Mouse (Mus musculus): ENCODE measurements around the gene Plekha1.

Plekha1 gene

GRCm38 (mm10) chr7:130865613-130866591 lies at the start of gene Plekha1:
Plekha1 (plus strand) TSS chr7:130865756.
- DNase-seq (ENCODE audit: low spot score) = peak; percentile 42

GRCm38 (mm10) chr7:130816243-130816642 lies 49.3 kb upstream of the Plekha1 start:
- DNase-seq (ENCODE audit: low spot score) = no peak

- no peak for DNase-seq (ENCODE audit: low spot score)
Observed at GRCm38 (mm10) chr7:130818813-130819212, 46.7 kb upstream of the Plekha1 start.

- DNase-seq (ENCODE audit: low spot score) = no peak
Observed at GRCm38 (mm10) chr7:130819624-130820023, 45.9 kb upstream of the Plekha1 start.

GRCm38 (mm10) chr7:130823992-130824391 lies 41.6 kb upstream of the Plekha1 start:
- DNase-seq (ENCODE audit: low spot score) = no peak

- no peak for DNase-seq (ENCODE audit: low spot score)
Observed at GRCm38 (mm10) chr7:130826343-130826742, 39.2 kb upstream of the Plekha1 start.

GRCm38 (mm10) chr7:130827431-130827830 lies 38.1 kb upstream of the Plekha1 start:
- DNase-seq (ENCODE audit: low spot score) = no peak

GRCm38 (mm10) chr7:130827844-130828403 lies 37.6 kb upstream of the Plekha1 start:
- no peak for DNase-seq (ENCODE audit: low spot score)

GRCm38 (mm10) chr7:130828475-130828874 lies 37.1 kb upstream of the Plekha1 start:
- no peak for DNase-seq (ENCODE audit: low spot score)

GRCm38 (mm10) chr7:130831586-130831985 lies 34.0 kb upstream of the Plekha1 start:
- DNase-seq (ENCODE audit: low spot score) = no peak

- peak; percentile 90 for DNase-seq (ENCODE audit: low spot score)
Observed at GRCm38 (mm10) chr7:130834299-130834698, 31.3 kb upstream of the Plekha1 start.

GRCm38 (mm10) chr7:130834958-130835861 lies 30.3 kb upstream of the Plekha1 start:
- DNase-seq (ENCODE audit: low spot score) = no peak

- DNase-seq (ENCODE audit: low spot score) = no peak
Observed at GRCm38 (mm10) chr7:130836066-130836465, 29.5 kb upstream of the Plekha1 start.

GRCm38 (mm10) chr7:130837941-130838657 lies 27.5 kb upstream of the Plekha1 start:
- DNase-seq (ENCODE audit: low spot score) = no peak

GRCm38 (mm10) chr7:130838658-130839025 lies 26.9 kb upstream of the Plekha1 start:
- DNase-seq (ENCODE audit: low spot score) = no peak

GRCm38 (mm10) chr7:130839380-130840100 lies 26.0 kb upstream of the Plekha1 start:
- DNase-seq (ENCODE audit: low spot score) = no peak

- DNase-seq (ENCODE audit: low spot score) = no peak
Observed at GRCm38 (mm10) chr7:130847164-130847718, 18.3 kb upstream of the Plekha1 start.

GRCm38 (mm10) chr7:130854684-130855292 lies 10.8 kb upstream of the Plekha1 start:
- DNase-seq (ENCODE audit: low spot score) = no peak

- DNase-seq (ENCODE audit: low spot score) = no peak
Observed at GRCm38 (mm10) chr7:130855681-130856080, 9.9 kb upstream of the Plekha1 start.

GRCm38 (mm10) chr7:130857973-130858372 lies 7.6 kb upstream of the Plekha1 start:
- no peak for DNase-seq (ENCODE audit: low spot score)
